Mouse (Mus musculus): ENCODE measurements at regions not wholly inside any gene's neighbourhood (a gene's known extent, or its start where the extent isn't known, plus 50 kb on each side); places are given as distances from the start of the nearest gene placed in this dataset.

- TF ChIP-seq CTCF (IDR thresholded peaks at IDR 0.05; ENCODE audit: low read depth, low read length) (no peak), POLR2A (IDR thresholded peaks at IDR 0.05; ENCODE audit: insufficient read depth, low read length) (no peak), EP300 (IDR thresholded peaks at IDR 0.05; ENCODE audit: insufficient read depth, low read depth, low read length) (no peak)
These were observed 65.6 kb upstream of the Cxcl12 start for GRCm38 (mm10) chr6:117102693-117103092.

Data from ES-Bruce4 (cell line).